Mouse (Mus musculus) T-helper 17 cell (primary cell): Measurements from ENCODE around the gene Wfikkn1.

Experiments
- in situ Hi-C, 2 experiments: fragments of 300-600 bp; cut with MboI, MseI; formaldehyde crosslinking; loops; 1 replicate in 1 of 2; 2 replicates in 1 of 2; pipeline ENCODE4 v1.15.1; 2025; ENCODE audit warnings: high pct_unique_total_duplicates in 2 of 2

Gene Wfikkn1

DNA sequence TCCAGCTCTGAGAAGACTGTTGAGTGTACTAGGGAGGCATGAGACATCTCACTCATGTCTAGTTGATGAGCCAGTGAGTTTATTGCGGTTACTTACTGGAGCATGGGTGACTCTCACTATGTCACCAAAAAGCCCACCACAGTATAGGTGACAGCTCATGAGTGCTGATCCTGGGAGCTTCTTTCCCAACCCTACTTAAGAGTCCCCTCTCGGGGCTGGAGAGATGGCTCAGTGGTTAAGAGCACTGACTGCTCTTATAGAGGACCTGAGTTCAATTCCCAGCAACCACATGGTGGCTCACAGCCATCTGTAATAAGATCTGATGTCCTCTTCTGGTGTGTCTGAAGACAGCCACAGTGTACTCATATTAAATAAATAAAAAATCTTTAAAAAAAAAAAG lies 10.7 kb downstream of the Wfikkn1 start:
- in situ Hi-C loops: no loop called here

DNA sequence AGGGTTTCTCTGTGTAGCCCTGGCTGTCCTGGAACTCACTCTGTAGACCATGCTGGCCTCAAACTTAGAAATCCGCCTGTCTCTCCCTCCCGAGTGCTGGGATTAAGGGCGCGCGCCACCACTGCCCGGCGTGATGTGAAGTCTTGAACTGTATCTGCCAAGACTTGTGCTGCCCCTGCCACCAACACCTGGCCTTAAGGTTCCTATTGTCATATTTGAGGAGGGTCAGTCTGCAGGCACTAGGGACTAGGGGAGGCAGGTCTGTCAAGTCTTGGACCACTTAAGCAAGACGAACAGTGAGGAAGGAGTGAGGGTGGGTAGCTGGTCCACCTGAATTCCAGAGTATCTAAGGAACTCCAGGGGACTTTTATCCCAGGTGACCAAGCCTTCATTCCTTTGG lies 11.2 kb downstream of the Wfikkn1 start:
- in situ Hi-C loops: no loop called here

DNA sequence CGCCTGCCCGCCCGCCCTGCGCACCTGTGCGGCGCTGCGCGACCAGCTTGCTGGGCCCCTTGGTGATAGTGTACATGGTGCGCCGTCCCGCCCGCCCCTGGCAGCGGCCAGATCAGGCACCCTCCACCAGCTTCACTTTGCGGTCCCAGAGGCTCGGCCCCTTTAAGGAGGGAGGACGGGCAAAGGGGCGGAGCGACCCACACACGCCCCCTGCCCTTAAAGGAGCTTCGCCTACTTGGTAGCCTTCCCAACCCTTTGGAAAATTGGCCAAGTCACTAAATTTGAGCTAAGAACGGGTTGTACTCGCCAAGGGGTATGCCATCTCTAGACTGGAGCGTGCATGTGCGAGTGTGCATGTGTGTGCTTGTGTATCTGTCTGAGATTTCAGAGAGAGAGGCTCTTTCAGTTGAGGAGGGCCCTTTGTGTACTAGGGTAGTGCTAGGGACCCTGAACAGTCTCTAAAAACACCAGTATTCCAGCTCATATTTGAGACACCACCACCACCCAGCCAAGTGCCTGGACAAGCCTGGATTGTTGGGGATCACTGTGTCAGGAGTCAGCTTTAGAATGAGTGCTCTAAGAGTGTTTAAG lies 12.0 kb downstream of the Wfikkn1 start, which contains the start of gene Mcrip2:
Mcrip2 (minus strand) TSS at position 164 of the 591 bp plus-strand sequence.
- in situ Hi-C loops: no loop called here

DNA sequence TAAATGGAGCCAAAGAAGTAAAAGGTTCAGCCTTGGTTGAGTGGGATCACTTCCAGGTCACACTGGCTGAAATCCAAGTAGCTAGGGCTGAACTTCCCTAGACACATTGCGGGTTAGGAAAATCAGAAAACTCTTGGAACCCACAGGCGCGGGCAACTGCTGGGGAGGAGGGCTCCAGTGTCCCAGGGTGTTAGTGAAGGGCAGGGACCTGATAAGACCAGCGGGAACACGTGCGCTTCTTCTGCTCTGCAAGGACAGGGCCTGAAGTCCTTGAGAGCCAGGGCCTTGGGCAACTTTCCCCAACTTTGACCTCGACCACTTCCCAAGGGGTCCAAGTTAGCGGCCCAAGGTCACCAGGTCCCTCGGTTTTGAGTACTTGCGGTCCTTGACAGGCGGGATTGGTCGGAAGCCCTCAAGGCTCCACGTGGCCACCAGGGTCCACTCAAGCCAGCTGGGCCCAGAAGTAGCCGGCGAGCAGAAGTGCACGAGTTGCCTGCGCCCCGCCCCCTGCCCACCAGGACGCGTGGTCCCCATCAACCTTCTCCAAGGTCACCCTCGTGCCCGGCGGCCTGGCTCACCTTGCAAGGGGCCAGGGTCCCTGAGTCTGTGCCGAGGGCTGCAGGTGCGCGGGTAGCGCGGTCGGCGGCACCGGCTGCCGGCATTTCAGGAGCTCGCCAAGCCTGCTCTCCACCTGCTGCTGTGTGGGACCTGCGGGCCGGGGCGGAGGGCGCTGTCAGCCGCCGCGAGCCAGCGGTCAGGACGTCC lies 12.6 kb downstream of the Wfikkn1 start:
- in situ Hi-C loops: no loop called here

DNA sequence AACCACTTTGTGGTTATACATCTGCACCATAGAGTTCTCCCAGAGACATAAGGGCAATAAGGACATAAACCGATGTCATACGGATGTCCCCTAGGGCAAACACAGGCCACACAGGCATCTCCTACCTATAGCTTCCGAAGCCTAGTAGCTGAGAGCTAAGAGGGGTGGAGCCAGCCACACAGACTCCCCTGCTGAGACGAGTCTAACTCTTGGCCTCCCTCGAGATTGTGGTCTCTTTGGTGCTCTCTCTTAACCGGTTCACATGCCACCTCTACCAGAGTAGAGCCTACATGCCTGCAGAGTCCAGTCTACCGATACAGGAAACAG lies 13.2 kb downstream of the Wfikkn1 start:
- in situ Hi-C loops: no loop called here

DNA sequence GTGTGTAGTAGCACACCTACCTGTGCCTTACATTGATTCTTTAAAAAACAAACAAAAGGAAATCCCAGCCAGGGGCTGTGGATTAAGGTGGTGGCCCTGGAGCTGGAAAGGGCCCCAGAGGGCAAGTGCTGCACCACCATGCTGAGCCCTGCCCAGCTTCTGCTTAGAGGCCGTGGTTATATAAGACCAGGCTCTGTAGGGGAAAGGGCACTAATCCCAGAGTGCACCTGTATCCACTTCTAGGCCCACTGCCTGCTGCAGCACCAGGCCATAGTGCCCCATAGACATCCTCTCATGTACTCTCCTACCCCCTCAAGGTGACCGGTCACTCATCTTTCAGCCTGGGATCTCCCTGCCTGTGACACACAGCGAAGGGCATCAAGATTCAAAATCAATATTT lies 14.5 kb downstream of the Wfikkn1 start:
- in situ Hi-C loops: no loop called here

DNA sequence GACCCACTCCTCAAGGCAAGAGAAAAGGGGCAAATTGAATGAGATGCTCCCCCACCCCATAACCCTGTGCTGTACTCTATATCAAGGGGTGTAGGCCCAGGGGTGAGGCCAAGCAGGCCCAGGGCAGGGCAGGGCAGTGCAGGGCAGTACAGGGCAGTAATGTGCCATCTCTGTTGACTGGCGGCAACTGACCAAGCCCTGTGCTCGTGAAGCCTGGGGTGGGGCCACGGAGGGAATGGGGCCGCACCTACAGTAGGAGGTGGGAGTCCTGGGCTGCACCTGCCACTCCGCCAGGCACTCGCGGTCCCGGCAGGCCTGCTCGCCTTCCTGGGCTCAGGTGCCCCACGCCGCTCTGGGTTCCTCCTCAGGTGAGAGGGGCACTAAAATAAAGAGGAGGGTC lies 15.4 kb downstream of the Wfikkn1 start:
- in situ Hi-C loops: no loop called here

DNA sequence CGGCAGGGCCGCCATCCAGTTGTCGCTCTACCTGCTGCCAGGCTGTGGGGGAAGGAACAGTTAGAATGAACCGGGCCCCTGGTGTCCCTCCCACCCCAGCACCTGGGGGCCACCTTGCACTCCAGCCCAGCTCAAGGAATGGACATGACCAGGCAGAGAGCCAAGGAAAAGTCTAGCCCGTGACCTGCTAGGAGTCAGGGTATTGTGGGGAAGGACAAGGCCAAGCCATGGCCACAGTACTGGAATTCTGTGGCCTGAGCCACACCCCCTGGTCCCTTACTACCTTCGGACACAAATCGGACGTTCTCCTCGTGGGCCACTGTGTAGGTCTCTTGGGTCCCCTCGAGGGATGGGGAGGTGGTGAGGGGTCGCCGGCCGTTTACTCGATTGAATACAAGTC lies 16.3 kb downstream of the Wfikkn1 start:
- in situ Hi-C loops: no loop called here

DNA sequence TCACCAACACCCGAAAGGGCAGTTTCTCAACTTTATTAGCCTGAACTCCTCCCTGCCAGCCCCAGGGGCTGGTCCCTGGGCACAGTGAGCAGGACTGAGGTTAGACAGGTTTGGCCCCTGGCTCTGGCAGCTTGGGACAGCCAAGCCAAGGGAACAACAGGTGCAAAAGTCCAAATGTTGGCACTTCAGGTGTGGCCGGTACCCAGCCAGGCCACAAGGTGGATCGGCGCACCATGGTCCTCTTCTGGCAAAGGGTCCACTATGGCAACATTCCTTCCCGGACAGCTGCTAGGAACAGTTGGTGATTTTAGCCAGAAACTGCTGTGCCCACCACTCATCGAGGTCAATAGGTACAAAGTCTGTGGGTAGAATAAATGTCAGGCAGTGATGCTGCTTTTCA lies 17.0 kb downstream of the Wfikkn1 start:
- in situ Hi-C loops: no loop called here

DNA sequence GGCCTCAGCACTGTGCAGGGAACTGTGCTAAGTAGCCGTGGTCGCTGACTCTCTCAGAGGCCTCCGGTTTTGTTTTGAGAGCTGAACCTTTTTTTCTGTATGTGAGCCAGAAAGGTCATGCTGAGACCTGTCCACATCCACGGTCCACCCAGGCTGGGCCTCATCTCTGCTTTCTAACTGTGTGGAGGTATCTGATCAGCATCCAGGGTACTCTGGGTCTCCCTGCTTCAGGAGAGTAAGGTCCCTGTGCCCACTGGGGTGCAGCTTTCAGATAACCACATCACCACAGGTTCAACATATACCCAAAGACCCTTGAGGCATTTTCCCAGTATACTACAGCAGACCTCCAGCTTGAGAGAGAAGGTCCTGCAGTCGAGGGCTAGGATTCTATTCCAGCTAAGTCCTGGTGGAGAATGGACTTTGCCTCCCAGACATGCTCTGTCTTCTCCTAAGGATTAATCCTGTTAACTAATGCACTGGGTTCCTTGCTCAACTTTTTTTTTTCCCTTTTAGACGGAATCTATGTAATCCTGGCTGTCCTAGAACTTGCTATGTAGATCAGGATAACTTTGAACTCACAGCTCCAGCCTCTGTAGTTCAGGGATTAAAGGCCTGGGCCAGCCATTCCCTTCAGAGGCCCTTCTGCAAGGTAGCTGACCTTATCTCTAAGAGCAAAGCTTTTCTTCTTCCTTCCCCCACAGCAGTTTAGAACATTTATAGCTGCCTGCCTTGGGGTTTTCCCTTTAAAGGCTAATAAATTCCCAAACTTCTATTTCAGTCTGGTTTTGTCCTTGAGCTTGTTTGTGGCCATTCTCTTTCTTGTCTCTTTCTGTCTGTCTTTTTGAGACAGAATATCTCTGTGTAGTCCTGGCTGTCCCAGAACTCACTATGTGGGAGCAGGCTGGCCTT lies 18.7 kb downstream of the Wfikkn1 start:
- in situ Hi-C loops: no loop called here

DNA sequence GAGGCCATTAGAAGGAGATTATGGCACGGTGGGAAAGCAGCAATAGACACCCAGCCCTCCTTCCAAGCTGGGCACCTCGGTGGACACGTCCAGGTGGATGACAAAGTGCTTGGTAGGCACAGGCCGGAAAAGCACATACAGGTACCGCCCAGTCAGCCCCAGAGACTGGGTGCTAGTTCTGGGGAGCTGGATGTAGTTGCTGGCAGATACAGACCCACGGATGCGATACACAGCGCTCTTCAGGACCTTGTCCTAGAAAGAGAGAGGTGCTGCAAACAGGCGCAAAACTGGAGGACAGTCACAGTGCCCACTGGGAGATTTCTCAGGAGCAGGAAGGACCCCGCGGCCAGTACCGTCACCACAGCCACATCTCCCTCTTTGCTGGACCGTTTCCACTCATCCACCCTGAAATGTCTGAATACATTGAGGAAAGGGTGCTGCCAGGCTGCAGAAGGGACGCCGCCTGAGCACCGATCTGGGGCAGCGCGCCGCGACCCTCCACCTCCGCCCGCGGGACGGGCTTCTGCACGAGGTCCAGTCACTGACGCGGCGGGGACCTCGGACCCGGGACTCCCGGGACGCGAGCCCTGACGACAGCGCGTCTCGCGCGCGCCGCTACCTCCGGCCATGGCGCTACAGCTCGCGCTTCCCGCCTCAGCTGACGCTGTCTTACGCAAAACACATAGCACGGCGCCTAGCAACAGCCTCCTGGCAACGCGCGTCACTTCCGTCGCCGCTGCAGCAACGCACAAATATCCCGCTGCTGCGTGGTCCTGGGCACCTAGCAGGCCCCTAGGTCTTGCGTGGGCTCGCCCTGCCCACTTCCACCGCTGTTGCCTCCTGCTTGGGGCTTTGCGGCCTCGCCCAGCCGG lies 19.6 kb downstream of the Wfikkn1 start, which contains the start of gene Wdr90:
Wdr90 (minus strand) TSS at position 670 of the 872 bp plus-strand sequence.
- in situ Hi-C loops: no loop called here

DNA sequence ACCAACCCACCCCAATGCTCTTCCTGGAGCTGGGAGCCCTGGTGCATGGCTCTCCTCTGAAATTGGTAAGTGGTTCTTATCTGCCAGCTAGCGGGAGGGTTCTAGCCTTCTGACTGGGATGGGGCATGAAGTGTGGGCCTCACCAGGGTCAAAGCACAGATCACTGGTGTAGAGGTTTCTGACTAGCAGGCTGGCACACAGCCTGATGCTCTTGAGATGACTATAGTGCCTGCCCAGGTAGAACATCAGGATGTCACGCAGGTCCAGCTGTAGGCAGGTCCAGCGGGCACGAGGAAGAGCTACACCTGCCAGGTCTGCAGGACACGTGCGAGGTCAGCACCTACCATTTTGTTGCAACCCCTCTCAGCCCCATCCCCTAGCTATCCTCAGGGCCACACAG lies 20.4 kb downstream of the Wfikkn1 start:
- in situ Hi-C loops: no loop called here

DNA sequence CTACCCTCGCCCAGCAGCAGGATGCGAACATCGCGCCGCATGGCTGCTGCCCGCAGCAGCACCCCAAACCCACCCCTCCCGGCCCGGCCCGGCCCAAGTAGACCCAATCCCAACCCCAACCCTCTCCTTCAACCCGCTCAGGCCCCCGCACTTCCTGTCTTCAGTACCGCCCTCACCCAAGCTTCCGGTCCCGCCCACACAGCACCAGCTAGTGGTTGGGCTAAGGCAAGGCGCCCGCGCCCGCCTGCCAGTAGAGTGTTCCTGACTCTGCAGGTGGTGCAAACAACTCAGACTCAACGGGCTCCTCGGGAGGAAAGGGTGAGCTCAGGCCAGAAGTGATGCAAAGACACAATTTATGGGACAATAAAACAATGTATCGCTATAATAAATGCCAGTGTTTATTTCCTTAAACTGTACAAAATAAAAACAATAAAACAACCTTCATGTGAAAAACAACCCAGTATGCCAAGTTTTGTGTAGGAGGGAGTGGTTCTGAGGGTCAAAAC lies 36.2 kb downstream of the Wfikkn1 start, which contains the start of gene Rhot2:
Rhot2 (minus strand) TSS at position 456 of the 506 bp plus-strand sequence.
- in situ Hi-C loops: no loop called here

DNA sequence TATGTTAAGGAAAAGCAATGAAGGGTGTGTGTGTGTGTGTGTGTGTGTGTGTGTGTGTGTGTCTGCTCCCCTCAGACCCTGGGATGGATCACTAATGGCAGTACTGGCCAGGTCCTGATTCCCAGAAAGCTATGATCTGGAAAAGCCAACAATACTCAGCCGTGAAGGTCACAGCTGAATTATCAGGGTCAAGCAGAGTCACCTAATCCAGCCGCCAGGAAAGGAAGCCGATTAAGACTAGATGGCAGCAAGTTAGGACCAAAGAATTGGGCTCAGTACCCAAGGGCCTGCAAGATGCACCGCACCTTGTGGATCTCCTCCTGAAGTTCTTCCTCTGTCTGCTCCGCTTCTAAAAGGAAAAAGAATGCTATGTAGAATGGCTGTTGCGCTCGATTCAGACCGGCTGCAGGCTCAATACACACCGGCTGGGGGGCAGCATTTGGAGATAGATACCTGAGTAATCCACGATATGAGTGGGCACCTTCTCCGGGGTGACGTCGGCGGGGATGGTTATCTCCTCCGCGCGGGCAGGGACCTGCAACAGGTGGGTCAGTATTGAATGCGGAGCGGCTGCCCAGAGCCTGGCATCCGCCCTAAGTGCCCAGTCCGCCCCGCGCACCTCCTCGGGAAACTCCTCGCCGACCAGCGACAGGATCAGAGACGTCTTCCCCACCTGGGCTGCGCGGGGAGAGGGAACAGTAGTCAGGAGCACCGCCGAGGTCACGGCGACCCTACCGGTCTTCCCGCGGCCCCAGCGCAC lies 36.8 kb downstream of the Wfikkn1 start:
- in situ Hi-C loops: no loop called here

DNA sequence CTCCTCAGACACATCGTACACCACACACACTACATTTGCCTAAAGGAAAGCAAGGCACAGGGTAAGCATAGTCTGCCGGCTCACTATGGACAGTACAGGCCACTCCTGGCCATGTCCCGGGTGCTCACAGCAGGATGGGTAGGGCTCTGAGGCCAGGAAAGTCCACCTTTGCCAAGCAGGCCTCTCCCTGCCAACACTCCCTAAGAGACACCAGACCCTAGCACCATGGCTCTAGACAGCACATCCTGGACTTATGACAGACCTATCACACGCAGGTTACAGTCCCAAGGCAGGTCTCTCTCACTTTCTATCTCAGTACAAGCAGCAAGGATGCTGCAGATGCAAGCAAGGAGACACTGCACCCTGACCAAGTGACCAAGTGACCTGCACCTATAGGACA lies 37.5 kb downstream of the Wfikkn1 start:
- in situ Hi-C loops: no loop called here

DNA sequence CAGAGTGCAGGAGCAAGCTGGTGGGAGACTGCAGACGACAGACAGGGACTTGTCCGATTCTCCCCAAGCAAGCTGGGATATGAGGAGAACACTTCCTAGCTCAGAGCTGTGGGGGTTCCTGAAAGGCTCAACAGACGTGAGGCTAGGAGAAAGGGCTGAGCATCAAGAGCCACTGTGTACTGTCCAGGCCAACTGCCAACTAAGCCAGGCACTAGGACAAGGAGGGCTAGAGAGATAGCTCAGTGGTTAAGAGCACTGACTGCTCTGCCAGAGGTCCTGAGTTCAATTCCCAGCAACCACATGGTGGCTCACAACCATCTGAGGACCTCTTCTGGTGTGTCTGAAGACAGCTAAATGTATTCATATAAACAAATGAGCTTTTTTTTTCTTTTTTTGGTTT lies 38.1 kb downstream of the Wfikkn1 start:
- in situ Hi-C loops: no loop called here

DNA sequence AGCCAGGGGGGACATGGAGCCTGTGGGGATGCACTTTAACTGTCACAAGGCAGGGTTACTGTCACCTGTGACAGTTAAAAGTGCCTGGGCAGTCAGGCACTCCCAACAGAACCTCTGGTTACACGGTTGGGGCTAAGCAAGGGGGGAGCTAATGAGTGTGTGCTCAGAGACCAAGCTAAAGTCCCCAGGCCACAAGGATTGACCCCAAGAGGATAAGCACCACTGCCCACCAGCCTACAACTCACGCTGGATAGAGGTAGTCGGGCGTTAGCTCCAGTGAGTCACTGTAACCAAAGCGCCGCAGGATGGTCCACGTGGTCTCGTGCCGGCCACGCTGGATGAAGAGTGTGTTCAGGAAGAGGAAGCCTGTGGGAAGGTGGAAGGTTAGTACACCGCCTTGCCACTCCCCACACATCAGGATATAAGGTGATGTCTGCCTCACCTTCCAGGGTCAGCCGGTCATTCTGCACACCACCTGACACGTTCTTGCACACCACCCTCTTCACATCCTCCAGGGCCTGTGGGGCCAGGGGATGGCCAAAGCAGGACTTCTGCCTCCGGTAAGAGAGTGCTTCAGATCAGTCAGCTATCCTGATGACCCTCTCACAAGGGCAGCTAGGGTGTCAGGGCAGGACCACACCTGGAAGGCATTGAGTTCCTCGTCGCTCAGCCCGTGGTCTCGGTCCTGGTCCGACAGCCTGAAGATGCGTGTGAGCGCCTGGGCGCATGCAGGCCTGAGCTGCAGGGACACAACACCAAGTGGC lies 39.4 kb downstream of the Wfikkn1 start, which contains the start of gene Gm20683:
Gm20683 (minus strand) TSS at position 647 of the 764 bp plus-strand sequence.
- in situ Hi-C loops: no loop called here

DNA sequence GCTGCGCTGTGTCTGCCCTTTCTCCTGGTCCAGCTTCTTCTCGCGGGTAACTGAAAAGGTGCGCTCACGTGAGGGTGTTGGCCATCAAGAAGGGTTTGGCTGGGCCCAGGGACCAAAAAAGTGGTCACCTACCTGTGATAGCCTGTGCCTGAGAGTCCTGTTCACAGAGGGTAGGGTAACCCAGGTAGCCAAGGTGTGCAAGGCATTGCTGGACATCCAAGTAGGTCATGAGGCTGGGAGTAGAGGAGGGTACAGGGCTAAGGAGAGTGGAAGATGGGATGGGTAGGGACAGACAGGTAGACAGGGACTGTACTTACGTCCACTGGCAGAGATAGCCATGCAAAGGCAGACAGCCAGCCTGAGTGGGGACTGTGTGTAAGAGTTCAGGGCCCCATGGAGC lies 40.1 kb downstream of the Wfikkn1 start:
- in situ Hi-C loops: no loop called here

DNA sequence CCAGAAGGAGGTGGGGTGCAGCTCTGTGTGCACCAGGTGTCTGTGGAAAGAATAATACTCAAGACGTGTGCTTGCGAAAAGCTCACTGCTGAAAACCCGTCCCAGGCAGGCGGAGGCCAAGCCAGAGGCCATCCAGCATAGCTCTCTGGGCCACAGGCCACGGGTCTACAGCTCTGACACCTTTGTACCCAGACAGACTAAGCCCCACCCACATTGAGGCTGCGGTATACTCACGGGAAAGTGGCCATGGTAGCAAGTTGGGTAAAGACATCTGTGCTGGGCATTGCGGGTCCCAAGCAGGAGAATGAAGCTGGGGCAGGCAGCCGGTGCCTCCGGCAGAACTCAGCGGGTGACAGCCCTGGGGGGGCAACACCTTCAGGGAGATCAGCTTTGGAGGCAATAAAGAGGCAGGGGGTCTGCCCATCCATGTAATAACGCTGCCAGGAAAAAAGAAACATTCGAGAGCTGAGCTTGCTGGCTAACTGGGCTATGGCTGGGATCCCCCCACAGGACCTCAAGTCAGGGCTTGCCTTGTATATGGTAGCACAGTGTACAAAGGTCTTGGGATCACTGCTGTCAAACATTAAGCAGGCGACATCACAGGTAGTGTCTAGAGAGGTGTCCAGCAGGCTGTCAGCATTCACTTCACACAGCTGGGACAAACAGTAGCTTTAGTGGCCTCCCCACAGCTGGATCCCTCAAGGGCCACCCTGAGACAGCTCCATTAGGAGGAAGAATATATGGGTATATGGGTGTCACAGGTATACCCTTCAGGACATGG lies 41.0 kb downstream of the Wfikkn1 start:
- in situ Hi-C loops: no loop called here
